Mouse (Mus musculus) midbrain, embryonic 16.5 days (tissue): Measurements from ENCODE around the gene Arfip1. TPM values are rescaled to one million over a fixed set of nuclear protein-coding genes. Genes with fewer than 3 reads are reported as not detected.

Experiments
- polyA plus RNA-seq: library from polyadenylated mRNA; unstranded; fragments of >200 nt; fragmentation: Nextera tagmentation; extraction: Ambion mirVana; gene quantifications from 2 replicates; pipeline ENCODE4 v1.2.1, GENCODE M21; 2015

The Arfip1 gene
- polyA plus RNA-seq, 1 experiment from 2014 or later = 22.1 TPM

Other genes starting within 250 kb of the Arfip1 start
- 3.5 and 4.9 TPM in 2 replicates for gene Fhdc1, start 102.2 kb downstream of the Arfip1 start, polyA plus RNA-seq
- gene Tigd4, start 10.9 kb upstream of the Arfip1 start, polyA plus RNA-seq = not detected in 2 replicates
- gene Tmem154, start 83.6 kb upstream of the Arfip1 start, polyA plus RNA-seq = 0.87 and 1.3 TPM in 2 replicates
- gene Fbxw7, start 232.6 kb upstream of the Arfip1 start, polyA plus RNA-seq = 28.5 and 29.0 TPM in 2 replicates